Mouse (Mus musculus): ENCODE data around the gene H1f0.
A peak's percentile ranks its signal among the peaks of the same experiment; 100 is the strongest.

DNA sequence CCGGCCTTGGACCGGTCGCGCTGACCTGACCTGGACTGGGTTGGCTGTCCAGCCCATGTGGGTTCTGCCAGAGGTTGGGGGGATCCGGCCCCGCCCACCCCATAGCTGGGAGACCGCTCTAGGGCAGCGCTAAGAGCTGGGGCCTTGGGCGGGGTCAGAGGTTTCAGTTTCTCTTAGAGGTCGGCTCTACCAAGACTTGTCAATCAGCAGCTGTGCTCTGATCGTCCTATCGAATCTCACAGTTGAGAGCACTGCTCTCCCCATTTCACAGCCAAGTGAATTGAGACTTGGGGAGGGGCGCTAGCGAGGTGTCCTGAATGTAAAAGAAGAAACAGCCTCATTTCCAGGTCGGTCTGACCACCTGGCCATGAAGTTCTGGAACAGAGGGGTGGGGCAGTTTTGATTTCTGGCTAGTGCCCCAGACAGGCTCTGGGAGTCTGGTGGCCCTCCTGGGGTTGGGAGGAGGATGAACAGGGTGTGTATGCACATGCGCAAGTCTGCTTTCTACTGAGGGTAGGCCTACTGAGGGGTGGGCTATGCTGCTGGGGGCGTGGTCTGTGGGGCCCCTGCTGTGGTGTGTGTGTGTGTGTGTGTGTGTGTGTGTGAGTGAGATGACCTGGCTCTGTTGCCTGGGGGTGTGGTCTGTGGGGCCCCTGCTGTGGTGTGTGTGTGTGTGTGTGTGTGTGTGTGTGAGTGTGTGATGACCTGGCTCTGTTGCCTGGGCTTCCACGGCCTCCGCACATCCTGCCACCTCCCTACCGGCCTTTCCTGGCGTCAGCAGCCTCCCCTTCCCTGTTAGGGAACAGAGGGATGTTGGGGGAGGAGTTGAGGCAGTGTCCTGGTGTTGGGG is 44.6 kb upstream of the H1f0 start:
- no peak for TF ChIP-seq POLR2A (IDR thresholded peaks at IDR 0.05; ENCODE audit: control insufficient read depth in 1 of 2, insufficient read depth in 1 of 2, low read depth in 1 of 2, low read length in 2 of 2, poor library complexity in 1 of 2)
- TF ChIP-seq MAFK (IDR thresholded peaks at IDR 0.05; ENCODE audit: borderline replicate concordance, low read depth, low read length): no peak
- TF ChIP-seq CHD2 (IDR thresholded peaks at IDR 0.05; ENCODE audit: low read length): no peak
- no peak for TF ChIP-seq RAD21 (IDR thresholded peaks at IDR 0.05; ENCODE audit: low read depth, low read length)
- TF ChIP-seq MXI1 (IDR thresholded peaks at IDR 0.05; ENCODE audit: low read depth, low read length): peak; percentile 49
- TF ChIP-seq MAX (IDR thresholded peaks at IDR 0.05; ENCODE audit: low read length): no peak
- TF ChIP-seq SIN3A (IDR thresholded peaks at IDR 0.05; ENCODE audit: low read length): no peak; the same call in 1 of the 2 replicates
- peak; percentile 73 for TF ChIP-seq NRF1 (IDR thresholded peaks at IDR 0.05; ENCODE audit: insufficient read depth, low read depth, low read length, poor library complexity, severe bottlenecking)

Data from MEL (cell line).